Mouse (Mus musculus) layer of hippocampus, adult 8-10 months (tissue): ENCODE measurements around the gene Ikzf3. TPM values are rescaled to one million over a fixed set of nuclear protein-coding genes. Genes with fewer than 3 reads are reported as not detected.

Source experiments
- DNase-seq, 2 experiments: peaks; one replicate each; pipeline ENCODE4 v3.0.0; 2022; ENCODE audit warnings: low spot score in 2 of 2
- total RNA-seq, 4 experiments: library from RNA; stranded (reverse); gene quantifications; 2 replicates each; pipeline ENCODE4 v1.2.4; 2022

Gene Ikzf3
- total RNA-seq, 4 experiments from 2014 or later: not detected

GRCm38 (mm10) chr11:98569461-98569860 is 23.6 kb upstream of the Ikzf3 start:
- no peak for DNase-seq

DNA sequence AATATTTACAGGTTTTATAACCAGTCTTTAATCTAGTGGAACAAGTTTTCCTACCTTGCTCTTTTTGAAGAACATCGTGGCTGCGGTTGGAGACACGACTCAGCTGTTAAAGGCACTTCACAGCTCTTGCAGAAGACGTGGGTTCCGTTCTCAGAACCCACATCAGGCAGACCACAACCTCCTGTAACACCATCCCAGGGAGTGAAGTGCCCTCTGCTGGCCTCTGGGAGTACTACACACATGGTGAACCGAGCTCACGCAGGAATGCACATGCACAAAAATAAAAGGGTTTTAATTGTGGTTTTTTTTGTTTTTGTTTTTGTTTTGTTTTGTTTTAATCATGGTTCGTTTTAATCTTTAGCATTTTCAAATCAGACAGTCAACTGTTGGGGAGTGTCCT is 22.5 kb upstream of the Ikzf3 start:
- DNase-seq: no peak

- no peak for DNase-seq
Observed at GRCm38 (mm10) chr11:98563921-98564414, 18.1 kb upstream of the Ikzf3 start.

GRCm38 (mm10) chr11:98563025-98563424 is 17.2 kb upstream of the Ikzf3 start:
- DNase-seq: no peak

DNA sequence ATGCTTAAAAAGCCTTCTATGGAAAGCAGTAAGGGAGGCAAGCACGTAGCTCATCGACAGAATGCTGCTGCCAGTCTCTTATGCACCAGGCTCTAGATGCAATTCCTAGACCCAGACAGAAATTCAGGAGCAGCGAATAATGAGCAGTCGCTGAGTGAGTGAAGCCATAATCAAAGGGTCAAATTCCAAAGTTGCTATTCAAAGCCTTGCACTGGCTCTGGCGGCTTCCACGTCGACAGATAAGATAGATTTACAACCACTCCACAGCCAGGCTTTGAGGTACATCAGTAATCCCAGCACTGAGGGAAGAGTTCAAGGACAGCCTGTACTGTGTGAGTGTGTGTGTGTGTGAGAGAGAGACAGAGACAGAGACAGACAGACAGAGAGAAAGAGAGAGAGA is 15.1 kb upstream of the Ikzf3 start:
- DNase-seq: no peak

- DNase-seq: no peak
Observed at GRCm38 (mm10) chr11:98555124-98555700, 9.4 kb upstream of the Ikzf3 start.

DNA sequence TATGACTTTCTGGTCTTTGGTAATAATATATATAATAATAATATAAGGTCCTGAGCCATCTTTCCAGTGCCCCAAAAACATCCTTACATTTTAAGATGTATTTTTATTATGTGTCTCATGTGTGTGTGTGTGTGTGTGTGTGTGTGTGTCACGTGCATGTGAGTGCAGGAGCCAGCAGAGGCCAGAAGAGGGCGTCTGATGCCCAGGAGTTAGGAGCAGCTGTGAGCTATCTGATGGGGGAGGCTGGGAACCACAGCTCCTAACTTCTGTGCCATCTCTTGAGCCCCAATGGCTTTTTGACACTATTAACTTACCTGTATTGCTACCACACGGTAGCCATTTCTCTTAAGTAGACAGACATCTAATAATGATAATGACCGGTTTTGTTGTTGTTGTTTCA is 8.1 kb upstream of the Ikzf3 start:
- DNase-seq: no peak

DNA sequence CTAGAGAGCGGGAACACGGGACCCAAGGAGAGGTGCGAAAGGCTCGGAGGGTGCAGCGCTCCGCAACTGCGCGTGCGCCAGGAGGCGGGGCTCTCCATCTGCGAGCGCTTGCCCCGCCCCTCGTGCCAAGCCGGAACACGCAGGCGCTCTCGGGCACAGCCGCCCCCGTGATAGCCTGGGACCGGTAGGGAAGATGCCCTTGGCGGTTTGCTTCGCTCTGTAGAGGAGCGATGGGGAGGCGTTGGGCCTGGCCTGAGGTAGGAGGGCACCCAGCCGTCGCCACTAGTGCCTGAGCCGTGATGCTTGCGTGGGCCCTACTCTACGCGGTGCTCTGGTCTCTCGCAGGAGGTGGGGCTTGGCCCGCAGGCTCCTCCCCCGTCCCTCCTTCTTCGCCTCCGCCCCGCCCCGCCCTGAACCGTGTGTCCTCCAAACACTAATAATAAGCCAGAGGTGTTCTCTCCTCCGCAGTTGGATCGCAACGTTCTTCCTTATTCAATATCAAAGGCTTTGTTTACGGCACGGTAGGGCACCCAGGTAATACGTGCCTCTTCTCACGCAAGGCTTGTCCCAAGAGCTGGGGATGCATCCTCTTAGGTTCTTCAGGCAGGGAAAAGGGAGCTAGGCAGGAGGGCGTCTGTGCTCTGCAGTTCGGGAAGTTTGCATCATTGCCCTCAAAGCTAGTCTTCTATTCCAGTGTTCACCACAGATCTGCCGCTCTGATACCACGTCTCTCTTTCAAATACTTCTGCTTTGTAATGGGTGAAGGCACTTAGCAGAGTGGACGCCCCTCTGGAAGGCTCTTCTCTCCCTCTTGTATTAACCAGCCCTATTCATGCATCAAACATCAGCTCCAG is 5.4 kb upstream of the Ikzf3 start, which contains the start of gene Zpbp2:
Gene Zpbp2 (plus strand): TSS at position 123 of the 854 bp plus-strand sequence.
- DNase-seq: peak; percentile 75 to 86

GRCm38 (mm10) chr11:98550311-98550974 is 4.6 kb upstream of the Ikzf3 start:
- DNase-seq: no peak

DNA sequence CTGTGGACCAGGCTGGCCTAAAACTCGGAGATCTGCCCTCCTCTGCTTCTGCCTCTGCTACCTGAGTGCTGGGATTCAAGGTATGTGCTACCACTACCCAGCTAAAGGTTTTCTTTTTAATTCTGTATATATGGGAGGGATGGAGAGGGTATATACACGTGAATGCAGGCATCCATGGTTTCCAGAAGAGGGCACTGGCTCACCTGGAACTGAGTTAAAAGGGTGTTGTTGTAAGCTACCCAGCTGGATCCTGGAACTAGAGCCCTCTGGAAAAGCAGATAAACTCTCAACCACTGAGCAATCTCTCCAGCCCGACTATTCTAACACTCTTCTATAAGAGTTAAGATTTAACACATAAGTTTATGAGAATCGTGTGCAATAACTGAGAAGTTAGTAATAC is 3.5 kb upstream of the Ikzf3 start:
- DNase-seq: no peak

DNA sequence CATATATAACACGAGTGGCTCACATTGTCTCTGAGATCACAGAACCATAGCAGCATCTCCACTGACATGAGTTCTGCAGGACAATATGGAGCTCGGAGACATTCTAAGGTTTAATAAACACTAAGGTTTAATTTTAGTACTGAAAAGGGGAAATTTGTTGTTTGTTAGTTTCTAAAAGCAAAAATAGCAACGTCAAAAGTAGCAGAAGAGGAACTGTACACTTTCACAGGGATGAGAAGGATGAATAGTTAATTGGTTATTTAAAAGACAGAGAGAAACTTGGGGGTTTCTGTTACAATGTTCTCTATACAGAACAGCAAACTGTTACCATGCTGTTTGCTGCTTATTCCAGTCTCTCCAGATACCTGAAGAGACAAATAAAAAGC is 1.5 kb upstream of the Ikzf3 start:
- no peak for DNase-seq

DNA sequence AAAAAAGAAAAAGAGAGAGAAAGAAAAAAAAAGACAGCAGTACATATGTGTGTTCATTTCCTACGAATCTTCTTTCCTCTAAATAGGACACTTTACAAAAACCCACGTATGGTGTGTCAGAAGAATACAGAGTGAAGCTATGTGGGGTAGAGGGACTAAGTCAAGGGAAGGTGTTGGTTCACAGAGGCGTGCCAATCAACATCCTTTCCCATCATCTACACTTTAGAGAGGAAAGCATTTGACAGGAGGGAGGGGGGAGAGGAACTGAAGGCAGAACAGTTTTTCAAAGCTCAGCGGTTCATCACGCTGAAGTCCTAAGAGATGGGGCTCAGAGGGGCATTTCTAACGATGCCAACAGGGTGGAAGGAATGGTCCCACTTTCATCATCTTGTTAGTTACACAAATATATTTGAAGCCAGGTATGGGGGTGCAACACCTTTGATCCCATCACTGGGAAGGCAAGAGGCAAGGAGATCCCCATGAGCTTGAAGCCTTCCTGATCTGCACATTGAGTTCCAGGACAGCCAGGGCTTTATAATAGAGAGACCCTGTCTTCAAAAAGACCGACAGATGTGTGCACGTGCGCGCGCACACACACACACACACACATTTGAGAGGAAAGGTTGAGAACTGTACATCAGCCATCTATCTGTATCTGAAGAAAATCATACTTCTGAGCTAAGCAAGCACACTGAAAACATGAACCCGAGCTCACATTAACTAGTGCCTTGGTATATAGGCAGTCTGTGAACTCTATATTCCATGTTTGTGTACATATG is 887 bp upstream of the Ikzf3 start:
- DNase-seq: no peak

DNA sequence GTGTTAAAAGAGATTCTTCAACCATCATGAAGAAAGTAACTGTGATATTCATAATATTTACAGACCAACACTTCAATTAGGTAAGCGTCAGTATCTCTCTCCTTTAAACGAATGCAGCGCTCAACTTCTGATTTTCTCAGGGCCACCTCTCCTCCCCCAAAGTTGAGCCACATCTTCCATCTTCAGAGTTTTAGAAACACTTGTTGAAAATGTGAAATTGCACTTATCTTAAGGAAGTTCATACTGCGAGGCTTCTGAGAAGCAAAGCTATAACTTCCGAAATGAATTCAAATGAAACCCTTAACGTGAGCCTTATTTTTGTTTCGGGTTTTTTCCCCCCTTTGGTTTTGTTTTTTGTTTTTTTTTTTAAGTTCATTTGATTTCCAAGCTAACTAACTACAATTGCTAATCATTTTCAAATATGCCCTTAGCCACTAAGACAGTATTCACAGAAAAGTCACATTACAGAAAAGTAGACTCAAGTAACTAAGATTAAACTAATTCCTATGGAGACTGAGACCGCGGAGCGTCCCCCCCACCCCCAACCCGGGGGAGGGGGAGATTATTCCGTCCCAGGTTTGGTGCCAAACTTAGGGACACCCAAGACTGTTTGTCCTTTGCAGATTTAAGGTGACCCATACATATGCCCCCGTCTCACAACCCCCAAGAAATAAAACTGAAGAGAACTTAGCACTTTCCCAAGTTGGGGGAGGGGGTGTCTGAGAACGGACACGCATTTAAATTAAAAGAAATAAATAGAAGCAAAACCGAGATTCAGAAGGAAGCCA is 747 bp downstream of the Ikzf3 start:
- DNase-seq: no peak

DNA sequence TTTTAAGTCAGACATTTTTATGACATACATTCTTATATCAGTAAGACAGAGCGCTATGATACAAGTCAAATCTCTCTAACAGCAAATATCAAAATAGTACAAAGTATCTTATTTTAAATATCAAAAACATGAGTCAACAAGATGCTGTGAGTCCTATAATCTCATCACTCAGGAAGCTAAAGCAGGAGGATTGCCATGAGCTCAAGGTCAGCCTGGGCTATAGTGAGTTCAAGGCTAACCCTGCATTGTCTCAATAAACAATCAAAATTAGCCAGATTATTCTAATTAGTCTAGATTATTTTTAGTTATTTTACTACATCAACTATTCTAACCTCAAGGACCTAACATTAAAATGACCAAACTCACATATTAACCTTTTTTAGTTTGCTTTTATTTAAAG is 2.4 kb downstream of the Ikzf3 start:
- DNase-seq: no peak

DNA sequence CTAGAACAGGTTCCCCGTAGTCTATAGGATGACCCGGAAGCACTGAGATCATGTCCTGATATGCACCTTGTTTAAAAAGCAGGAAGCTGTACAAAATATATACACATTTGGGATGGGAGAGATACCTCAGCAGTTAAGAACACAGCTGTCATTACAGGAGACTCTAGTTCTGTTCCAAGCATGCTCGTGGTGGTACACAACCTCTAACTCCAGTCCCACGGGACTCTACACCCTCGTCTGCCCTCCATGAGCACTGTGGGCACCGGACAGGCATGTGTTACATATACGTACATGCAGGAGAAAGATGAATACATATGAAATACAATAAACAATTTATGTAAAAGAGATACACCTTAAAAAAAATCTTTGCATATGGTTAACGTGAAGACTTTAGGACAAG is 3.3 kb downstream of the Ikzf3 start:
- no peak for DNase-seq

GRCm38 (mm10) chr11:98540319-98540718 is 5.5 kb downstream of the Ikzf3 start:
- no peak for DNase-seq

GRCm38 (mm10) chr11:98537480-98538034 is 8.3 kb downstream of the Ikzf3 start:
- no peak for DNase-seq

GRCm38 (mm10) chr11:98526824-98527461 is 18.9 kb downstream of the Ikzf3 start:
- no peak for DNase-seq

- no peak for DNase-seq
Observed at GRCm38 (mm10) chr11:98525140-98525539, 20.7 kb downstream of the Ikzf3 start.

GRCm38 (mm10) chr11:98520468-98520867 is 25.4 kb downstream of the Ikzf3 start:
- no peak for DNase-seq
